Mouse (Mus musculus) telencephalon, adult 2 months (tissue): ENCODE results near the gene Pnpo.

ENCODE experiments used
- DNase-seq: peaks from one replicate; pipeline ENCODE4 v3.0.0-alpha.2; 2011; ENCODE audit warnings: low read depth, low spot score

Gene Pnpo

DNA sequence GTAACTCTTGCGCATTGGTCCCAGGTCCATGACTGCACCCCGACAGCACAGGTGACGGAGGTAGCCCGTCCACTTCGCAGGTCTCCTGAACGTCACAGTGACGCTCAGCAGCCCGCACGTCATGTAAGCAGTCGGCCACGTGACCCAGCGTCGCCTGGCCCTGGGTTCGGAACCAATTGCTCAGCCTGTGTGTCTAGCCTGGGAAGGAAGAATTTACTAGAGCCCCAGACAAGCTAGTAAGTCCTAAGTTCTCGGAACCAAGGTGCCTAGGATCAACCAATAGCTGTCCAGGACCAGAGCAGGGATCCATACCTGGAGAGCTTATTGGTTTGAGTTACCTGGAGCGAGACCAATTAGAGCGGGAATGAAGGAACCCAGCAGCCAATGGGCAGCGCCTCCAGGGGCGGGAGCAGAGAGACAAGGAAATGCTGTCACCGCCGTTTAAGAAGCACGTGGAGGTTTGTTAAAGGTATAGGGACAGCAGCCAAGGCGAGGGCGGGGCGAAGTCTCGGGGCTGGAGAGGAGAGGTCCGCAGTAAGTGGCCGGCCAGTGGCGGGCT is at the start of gene Pnpo:
Pnpo (minus strand) TSS at position 241 of the 559 bp plus-strand sequence.
- DNase-seq = peak; percentile 99

DNA sequence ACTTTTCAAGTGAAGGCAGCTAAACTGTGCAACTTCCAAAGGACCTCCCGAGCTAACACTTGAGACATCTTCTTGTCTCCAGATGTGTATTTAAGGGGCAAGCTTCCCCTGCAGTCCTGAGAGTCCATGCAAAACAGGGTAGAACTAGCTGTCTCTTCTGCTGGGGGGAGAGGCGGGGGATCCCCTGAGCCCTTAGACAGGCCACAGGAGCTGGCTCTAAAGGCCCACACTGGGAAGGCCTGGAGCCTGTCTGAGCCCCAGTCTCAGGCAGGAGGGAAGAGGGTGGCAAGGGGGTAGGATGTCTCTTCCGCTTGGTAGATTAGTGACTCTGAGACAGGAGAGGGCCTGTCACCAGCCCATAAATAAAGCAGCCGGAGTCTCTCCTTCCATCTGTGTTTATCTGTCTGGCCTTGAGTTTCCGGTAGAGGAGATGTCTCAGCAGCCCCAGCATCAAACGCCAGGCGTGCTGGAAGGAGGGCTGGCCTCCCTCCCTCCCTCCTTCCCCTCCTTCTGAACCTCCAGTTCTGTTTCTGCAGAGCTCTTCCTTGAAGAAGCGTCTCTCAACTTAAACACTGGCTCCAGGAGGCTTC is 49.0 kb upstream of the Pnpo start:
- DNase-seq = no peak

GRCm38 (mm10) chr11:96991501-96991900 is 47.7 kb upstream of the Pnpo start:
- no peak for DNase-seq

- no peak for DNase-seq
Observed at GRCm38 (mm10) chr11:96987873-96988655, 44.3 kb upstream of the Pnpo start.

GRCm38 (mm10) chr11:96986463-96986862 is 42.7 kb upstream of the Pnpo start:
- no peak for DNase-seq

- DNase-seq = no peak
Observed at GRCm38 (mm10) chr11:96984903-96985302, 41.1 kb upstream of the Pnpo start.

DNA sequence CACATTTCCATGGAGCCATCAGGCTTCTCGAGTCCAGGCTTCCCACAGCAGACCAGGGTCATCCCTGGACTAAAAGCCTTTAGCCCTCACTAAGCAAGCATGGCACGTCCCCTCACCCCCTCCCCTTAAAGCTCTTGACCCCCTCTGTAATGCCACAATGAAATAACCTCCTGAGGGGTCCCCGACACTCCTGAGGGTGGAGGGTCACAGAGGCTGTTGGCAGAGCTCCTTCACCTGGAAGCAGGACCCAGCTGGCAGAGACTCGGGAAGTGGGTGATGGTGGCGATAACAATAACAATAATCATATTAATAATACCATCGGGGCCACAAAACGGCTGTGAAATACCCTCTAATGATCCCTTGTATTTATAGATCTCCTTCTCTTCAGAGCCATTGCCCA is 39.1 kb upstream of the Pnpo start, which contains the start of gene Sp2:
Sp2 (minus strand) TSS at position 101 of the 400 bp plus-strand sequence.
- DNase-seq = no peak

GRCm38 (mm10) chr11:96982355-96982754 is 38.6 kb upstream of the Pnpo start:
- DNase-seq = no peak

DNA sequence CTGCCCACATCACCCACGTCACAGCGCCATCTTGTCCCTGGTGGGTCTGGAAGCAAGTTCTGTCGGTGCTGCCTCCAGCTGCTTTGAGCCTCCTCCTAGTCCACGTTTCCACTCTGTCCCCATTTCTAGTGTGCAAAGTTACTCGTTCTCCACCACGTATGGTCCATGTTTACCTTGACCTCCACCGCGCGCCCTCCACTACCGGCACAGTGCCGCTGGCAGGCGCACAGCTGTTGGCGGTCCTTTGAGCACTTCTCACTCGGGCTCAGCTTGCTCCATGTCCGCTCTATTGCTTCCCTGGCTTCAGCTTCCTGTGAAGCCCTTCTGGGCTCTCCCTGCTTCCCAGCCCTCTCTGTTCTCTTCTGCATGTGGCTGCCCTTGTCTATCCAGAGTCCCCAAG is 37.7 kb upstream of the Pnpo start:
- no peak for DNase-seq

DNA sequence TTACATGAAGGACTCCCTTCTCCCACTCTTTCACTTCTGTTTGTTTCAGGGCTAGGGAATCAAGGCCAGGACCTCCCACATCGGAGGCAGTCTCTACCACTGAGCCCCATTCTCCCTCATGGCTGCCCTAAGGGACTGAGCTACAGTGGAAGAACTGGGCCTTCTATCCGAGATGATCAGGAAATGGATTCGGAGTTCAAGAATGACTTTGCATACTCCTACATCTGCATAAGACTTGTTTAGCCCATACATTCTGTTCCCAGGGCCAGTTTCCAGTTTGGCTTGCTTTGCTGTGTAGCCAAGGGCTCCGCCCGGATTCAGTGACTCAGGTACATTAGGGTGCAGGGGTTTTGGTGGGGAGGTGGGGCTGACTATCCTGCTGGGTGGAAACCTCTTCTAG is 36.2 kb upstream of the Pnpo start:
- no peak for DNase-seq

GRCm38 (mm10) chr11:96979329-96979728 is 35.5 kb upstream of the Pnpo start:
- DNase-seq = no peak

DNA sequence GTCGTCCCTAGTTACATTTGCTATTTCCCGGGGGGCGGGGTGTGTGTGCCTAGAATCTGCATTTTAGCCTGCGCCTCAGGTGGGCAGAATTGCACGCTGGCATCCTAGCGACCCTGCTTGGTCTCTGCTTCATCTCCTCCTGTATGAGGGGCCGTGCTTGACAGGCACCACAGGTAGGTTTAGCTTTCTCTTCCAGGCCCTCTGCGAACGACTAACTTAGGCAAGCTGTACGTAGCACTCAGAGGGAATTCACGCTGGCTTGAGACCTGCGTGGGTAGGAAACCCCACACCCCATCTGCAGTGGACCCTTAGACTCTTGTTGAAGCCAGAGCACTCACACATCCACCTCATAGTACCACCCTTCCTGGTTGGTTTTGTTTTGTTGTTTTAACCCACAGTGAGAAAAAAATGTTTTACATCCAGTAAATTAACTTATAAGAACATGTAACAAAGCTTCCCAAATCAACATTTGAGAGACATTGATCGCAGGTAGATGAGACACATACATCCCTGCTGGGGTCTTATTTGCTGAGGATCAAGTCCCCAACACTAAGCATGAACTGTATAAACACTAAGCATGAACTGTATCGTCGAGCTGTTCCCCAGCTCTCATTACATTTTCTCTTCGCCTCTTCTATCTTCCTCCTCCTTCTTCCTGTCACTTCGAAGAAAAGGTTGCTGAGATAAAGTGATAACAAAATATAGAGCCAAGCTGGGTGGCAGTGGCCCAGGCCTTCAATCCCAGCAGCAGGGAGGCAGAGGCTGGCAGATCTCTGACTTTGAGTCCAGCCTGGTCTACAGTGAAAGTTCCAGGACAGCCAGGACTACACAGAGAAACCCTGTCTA is 34.8 kb upstream of the Pnpo start:
- DNase-seq = no peak

- DNase-seq = peak; percentile 100
Observed at GRCm38 (mm10) chr11:96977606-96978400, 34.0 kb upstream of the Pnpo start.

DNA sequence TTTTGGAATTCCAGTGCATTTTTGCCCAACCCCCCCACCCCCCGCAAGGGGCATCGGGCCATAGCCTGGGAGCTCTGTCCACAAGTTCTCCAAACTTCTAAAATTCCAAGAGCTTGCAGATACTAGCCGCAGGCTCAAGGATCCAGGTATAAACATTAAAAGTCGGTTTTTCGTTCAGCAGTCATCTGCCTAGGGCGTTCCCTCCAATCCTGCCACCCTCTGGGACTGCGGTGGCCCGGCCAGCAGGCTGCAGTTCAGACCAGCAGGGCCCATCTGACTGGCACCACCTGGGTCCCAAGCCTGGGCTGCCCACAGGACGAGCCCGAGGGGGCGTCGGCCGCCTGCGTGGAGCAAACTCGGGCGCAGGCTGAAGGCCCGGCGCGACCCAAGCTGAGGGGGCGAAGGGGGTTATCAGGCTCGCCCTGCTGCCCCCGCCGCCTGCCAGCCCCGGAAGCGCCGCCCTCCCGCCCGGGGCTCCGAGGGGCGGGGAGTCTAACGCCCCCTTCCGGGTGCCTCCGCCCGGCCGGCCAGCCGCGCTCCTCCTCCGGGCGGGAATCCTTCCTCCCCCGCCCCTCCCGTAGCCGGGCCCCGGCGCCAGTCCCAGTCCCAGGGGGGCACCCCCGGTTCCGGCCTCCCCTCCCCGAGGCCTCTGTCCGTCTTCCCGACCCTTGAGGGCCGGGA is 33.3 kb upstream of the Pnpo start:
- DNase-seq = peak; percentile 69

DNA sequence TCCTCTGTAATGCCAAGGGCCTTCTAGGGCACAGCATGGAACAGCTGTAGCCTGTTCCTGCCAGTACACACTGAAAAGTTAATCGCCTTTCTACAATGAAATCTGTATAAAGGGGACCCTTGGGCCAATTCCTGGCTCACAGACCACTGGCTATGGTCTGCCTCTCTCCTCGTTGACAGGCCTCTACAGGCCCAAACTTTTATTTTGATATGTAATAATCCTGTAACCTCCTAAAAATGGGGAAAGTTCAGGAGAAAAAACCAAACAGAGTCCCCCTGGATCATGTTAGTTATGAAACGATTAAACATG is 32.5 kb upstream of the Pnpo start:
- no peak for DNase-seq

GRCm38 (mm10) chr11:96975511-96976378 is 32.0 kb upstream of the Pnpo start:
- no peak for DNase-seq

DNA sequence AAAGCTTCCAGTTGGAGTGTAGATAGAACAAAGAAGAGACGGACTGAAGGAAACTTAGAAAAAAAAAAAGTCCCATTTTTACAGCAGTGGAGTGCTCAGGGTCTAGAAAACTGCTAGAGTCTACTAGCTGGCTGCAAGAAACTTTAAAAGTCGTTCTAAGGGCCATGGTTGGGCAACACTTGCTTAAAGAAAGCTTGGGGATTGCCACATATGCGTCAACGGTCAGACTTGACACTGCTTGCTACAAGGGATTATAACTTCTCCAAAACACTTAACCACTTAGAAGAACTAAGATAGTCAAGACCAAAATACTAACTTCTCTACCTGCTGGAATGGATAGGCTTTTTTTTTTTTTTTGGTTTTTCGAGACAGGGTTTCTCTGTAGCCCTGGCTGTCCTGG is 31.0 kb upstream of the Pnpo start:
- DNase-seq = no peak

DNA sequence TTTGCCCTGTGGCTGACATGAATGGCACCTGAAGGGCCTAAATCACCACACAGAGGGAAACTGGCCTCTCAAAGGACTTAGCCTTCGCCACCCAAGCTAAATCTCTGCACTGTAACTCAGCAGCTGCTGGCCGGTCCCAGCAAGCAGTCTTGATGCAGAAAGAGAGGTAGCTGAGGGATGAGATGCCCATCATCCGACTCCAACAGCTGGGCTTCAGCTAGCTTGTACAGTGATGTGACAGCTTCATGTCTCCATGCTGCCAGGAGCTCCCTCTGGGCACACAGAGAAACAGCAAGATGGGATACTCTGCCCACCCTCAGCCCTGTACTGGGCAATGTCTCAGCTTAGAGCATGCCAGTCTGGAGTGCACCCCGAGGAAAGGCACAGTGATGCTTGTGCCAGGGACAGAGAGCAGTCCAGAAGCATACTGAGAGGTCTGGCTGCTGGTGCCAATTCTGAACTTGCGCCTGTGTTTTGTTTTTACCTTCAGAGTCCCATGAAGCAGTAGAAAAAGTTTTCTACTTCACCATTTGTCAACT is 29.7 kb upstream of the Pnpo start:
- no peak for DNase-seq

DNA sequence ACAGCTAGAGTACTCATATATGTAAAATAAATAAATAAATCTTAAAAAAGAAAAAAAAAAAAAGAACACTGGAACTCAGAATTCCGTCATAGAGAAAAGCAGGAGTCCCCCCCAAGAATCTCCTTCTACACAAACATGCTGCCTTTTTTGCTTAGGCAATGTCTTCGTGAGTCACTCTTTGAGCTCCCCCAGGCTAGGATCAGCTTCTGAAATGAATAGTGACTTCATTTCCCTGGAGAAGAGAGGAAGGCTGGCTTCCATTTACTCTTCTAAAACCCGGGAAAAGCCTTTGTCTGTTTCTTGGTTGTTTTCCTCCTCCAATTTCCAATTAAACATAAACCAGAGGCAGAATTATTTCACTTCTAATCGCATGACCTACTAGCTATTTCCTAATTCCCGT is 29.1 kb upstream of the Pnpo start:
- DNase-seq = no peak

DNA sequence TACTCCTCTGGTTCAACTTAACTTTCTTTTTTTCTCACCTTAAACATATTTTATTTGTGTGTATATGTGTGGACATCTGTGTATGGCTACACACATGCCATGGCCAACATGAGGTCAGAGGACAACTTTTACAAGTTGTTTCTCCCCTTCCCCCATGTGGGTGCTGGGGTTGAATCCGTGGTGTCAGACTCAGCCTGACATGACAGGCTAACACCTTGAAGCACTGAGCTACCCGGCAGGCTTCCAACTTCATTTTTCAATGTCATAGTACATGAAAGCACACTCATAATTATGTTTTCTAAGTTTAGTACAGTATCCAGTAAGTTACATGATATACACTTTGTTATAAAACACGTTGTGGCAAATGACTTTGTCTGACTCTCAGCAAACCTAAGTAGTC is 26.6 kb upstream of the Pnpo start:
- DNase-seq = no peak
